Mouse (Mus musculus) C2C12 (cell line): ENCODE measurements at regions not wholly inside any gene's neighbourhood (a gene's known extent, or its start where the extent isn't known, plus 50 kb on each side); places are given as distances from the start of the nearest gene placed in this dataset.

Experiments used
- H3K27me3 ChIP-seq: one replicate; pipeline ENCODE4 v1.6.1; 2011; ENCODE audit not compliant: control insufficient read depth, insufficient read depth, insufficient read length
- H3K36me3 ChIP-seq: one replicate; pipeline ENCODE4 v1.6.1; 2011; ENCODE audit not compliant: control insufficient read depth, insufficient read depth
- H3K4me3 ChIP-seq: one replicate; pipeline ENCODE4 v1.5.1; 2011; ENCODE audit warnings: mild to moderate bottlenecking, control low read depth; ENCODE audit not compliant: poor library complexity, insufficient read depth, severe bottlenecking
- H3K79me2 ChIP-seq: one replicate; pipeline ENCODE4 v1.6.1; 2011; ENCODE audit not compliant: control insufficient read depth, insufficient read depth
- H3K79me3 ChIP-seq: one replicate; pipeline ENCODE4 v1.6.1; 2011; ENCODE audit warnings: low read depth, control low read depth
- H3ac ChIP-seq: one replicate; pipeline ENCODE3; 2011; ENCODE audit warnings: low read depth; ENCODE audit not compliant: control insufficient read depth, insufficient read length
- CEBPB ChIP-seq: IDR thresholded peaks from one replicate; pipeline ENCODE4 v1.6.1; 2011; ENCODE audit warnings: low read depth, mild to moderate bottlenecking, control low read depth, moderate library complexity
- CTCF ChIP-seq: IDR thresholded peaks from one replicate; pipeline ENCODE4 v1.5.1; 2011; ENCODE audit not compliant: control insufficient read depth, insufficient read depth, insufficient read length
- FOSL1 ChIP-seq: IDR thresholded peaks from one replicate; pipeline ENCODE4 v1.8.0; 2011; ENCODE audit warnings: mild to moderate bottlenecking, low read length; ENCODE audit not compliant: poor library complexity, insufficient read depth, severe bottlenecking
- MAX ChIP-seq: IDR thresholded peaks from one replicate; pipeline ENCODE4 v1.6.1; 2011; ENCODE audit warnings: mild to moderate bottlenecking, control low read depth
- MYOD1 ChIP-seq: IDR thresholded peaks from one replicate; pipeline ENCODE4 v1.6.1; 2011; ENCODE audit warnings: low read depth; ENCODE audit not compliant: control insufficient read depth, insufficient read length
- MYOG ChIP-seq: IDR thresholded peaks from one replicate; pipeline ENCODE4 v1.6.1; 2011; ENCODE audit not compliant: control insufficient read depth, insufficient read length; ENCODE audit errors: extremely low read depth
- USF1 ChIP-seq: IDR thresholded peaks from one replicate; pipeline ENCODE4 v1.6.1; 2011; ENCODE audit warnings: low read depth, mild to moderate bottlenecking, control low read depth, moderate library complexity

DNA sequence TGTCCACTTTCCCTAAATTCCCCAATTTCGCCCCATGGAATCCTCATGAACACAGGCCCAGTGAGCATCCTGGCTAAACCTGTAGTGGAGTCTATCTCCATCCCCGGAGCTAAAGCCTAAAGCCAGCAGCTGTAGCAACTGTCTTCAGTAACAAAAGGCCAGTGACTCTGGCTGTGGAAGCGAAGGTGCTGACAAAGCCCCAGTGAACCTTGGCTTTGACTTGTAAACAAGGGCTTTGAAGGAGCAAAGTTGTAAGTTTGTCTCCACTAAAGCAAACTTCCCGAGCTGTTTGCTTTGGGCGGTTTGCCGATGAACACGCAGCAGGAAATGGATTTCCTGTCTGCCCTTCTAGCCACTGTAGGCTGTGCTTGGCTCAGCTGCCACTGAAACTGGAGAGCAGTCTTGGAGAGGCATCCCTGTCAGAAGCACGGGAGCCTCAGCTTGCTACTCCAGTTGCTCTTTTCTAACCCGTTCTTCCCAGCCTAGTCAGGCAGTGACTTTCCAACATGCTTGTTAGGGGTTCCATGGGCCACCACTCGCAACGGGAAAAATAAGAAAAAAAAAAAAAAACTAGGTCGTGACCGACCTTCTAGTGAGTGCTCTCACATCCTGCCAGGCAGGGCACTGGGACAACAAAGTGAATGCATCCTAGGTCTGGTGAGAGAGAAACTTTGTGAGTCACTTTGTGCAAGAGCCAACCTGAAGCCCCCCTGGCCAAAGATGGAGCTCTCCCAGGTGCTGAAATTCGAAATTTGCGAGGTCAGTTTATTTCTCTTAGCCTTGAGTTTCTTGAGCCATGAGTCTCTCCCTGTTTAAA lies 94.8 kb downstream of the Mat2b start:
- TF ChIP-seq CEBPB: no peak
- no peak for TF ChIP-seq CTCF
- no peak for TF ChIP-seq MYOD1
- no peak for TF ChIP-seq FOSL1
- TF ChIP-seq MAX: no peak
- TF ChIP-seq MYOG: no peak
- no peak for TF ChIP-seq USF1
- Histone ChIP-seq H3K4me3 (no peak overlapping the region), H3K36me3 (no peaks in the 10 kb centered on the region), H3K79me3 (no peaks in the 10 kb centered on the region), H3K79me2 (no peaks in the 10 kb centered on the region), H3K27me3 (no peaks in the 10 kb centered on the region), H3ac (no peak overlapping the region)

- Histone ChIP-seq H3K79me2 (no peaks in the 10 kb centered on the region), H3ac (no peak overlapping the region), H3K27me3 (no peaks in the 10 kb centered on the region), H3K79me3 (no peaks in the 10 kb centered on the region), H3K36me3 (no peaks in the 10 kb centered on the region), H3K4me3 (no peak overlapping the region)
- no peak for TF ChIP-seq FOSL1
Measured at GRCm38 (mm10) chr11:40596347-40596746, 98.7 kb downstream of the Mat2b start.

- TF ChIP-seq FOSL1 (peak; percentile 43), MYOD1 (no peak), CTCF (no peak), USF1 (no peak), MYOG (no peak), MAX (peak; percentile 6), CEBPB (no peak)
- Histone ChIP-seq H3K79me3 (no peaks in the 10 kb centered on the region), H3K79me2 (no peaks in the 10 kb centered on the region), H3ac (no peak overlapping the region), H3K36me3 (no peaks in the 10 kb centered on the region), H3K27me3 (no peaks in the 10 kb centered on the region), H3K4me3 (no peak overlapping the region)
Measured at GRCm38 (mm10) chr11:40592056-40592455, 102.9 kb downstream of the Mat2b start.

DNA sequence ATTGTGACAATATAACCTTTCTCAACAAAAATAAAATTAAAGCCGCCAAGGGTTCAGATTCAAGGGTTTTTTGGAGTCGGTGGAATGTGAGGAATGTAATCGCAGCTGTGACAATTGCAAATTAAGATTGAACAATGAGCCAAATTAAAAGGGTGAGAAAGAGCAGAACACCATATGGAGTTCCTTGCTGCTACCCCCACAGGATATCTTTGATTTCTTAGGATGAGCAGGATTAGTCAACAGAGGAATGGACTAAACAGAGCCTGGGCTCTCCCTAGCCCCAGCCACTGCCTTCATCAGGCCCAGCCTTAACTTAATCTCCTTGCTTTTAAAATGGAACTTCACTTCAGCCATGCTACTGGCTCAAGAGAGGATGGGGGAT lies 121.3 kb downstream of the Mat2b start:
- H3K79me3 ChIP-seq: no peaks in the 10 kb centered on the region
- H3K4me3 ChIP-seq: no peak overlapping the region
- no peaks in the 10 kb centered on the region for H3K36me3 ChIP-seq
- no peaks in the 10 kb centered on the region for H3K79me2 ChIP-seq
- H3ac ChIP-seq: no peak overlapping the region
- no peaks in the 10 kb centered on the region for H3K27me3 ChIP-seq
- TF ChIP-seq MAX (no peak), CEBPB (no peak), FOSL1 (no peak), MYOD1 (no peak), CTCF (no peak), MYOG (no peak), USF1 (no peak)

GRCm38 (mm10) chr11:40572953-40573757 lies 121.8 kb downstream of the Mat2b start:
- Histone ChIP-seq H3K27me3 (no peaks in the 10 kb centered on the region), H3K4me3 (no peak overlapping the region), H3K79me3 (no peaks in the 10 kb centered on the region)

GRCm38 (mm10) chr11:40562866-40563265 lies 132.1 kb downstream of the Mat2b start:
- Histone ChIP-seq H3K79me3 (no peaks in the 10 kb centered on the region), H3ac (no peak overlapping the region), H3K79me2 (no peaks in the 10 kb centered on the region), H3K27me3 (no peaks in the 10 kb centered on the region), H3K36me3 (no peaks in the 10 kb centered on the region), H3K4me3 (no peak overlapping the region)
- no peak for TF ChIP-seq CTCF
- no peak for TF ChIP-seq MYOG
- no peak for TF ChIP-seq MYOD1
- no peak for TF ChIP-seq USF1
- TF ChIP-seq CEBPB: no peak
- TF ChIP-seq MAX: no peak
- TF ChIP-seq FOSL1: no peak

More at GRCm38 (mm10) chr11:40572953-40573757, 121.8 kb downstream of the Mat2b start:
- Histone ChIP-seq H3K36me3 (no peaks in the 10 kb centered on the region), H3ac (no peak overlapping the region), H3K79me2 (no peaks in the 10 kb centered on the region)
- no peak for TF ChIP-seq MYOG
- TF ChIP-seq CEBPB: no peak
- TF ChIP-seq USF1: no peak
- no peak for TF ChIP-seq MYOD1
- no peak for TF ChIP-seq FOSL1
- no peak for TF ChIP-seq CTCF
- no peak for TF ChIP-seq MAX
